Mouse (Mus musculus) erythroblast, adult 5-6 weeks (primary cell): ENCODE data around the gene March1. TPM values are rescaled to one million over a fixed set of nuclear protein-coding genes. Genes with fewer than 3 reads are reported as not detected.
"Not testable (repeated sequence)": the region's sequence is repeated elsewhere in the genome, so short reads cannot be mapped to it uniquely, and the experiment has no call there.

Source experiments
- ATAC-seq: replicated peaks from 2 replicates; pipeline ENCODE4 v1.8.0; 2016; ENCODE audit warnings: moderate number of reproducible peaks, mild to moderate bottlenecking, moderate TSS enrichment, inconsistent platforms; ENCODE audit not compliant: poor library complexity, low FRiP score, severe bottlenecking
- total RNA-seq, 2 experiments: library from RNA; stranded (forward) in 1 of 2; stranded (reverse) in 1 of 2; fragments of 150-400 nt in 1 of 2; fragments of 200-764, 138-1000 nt in 1 of 2; gene quantifications; 2 replicates each; pipeline versions ENCODE4 v1.2.3 to v1.2.4; 2015 to 2017; ENCODE audit warnings: low replicate concordance in 2 of 2

Gene March1
- total RNA-seq, 2 experiments from 2014 or later: 5.4 to 6.3 TPM

DNA sequence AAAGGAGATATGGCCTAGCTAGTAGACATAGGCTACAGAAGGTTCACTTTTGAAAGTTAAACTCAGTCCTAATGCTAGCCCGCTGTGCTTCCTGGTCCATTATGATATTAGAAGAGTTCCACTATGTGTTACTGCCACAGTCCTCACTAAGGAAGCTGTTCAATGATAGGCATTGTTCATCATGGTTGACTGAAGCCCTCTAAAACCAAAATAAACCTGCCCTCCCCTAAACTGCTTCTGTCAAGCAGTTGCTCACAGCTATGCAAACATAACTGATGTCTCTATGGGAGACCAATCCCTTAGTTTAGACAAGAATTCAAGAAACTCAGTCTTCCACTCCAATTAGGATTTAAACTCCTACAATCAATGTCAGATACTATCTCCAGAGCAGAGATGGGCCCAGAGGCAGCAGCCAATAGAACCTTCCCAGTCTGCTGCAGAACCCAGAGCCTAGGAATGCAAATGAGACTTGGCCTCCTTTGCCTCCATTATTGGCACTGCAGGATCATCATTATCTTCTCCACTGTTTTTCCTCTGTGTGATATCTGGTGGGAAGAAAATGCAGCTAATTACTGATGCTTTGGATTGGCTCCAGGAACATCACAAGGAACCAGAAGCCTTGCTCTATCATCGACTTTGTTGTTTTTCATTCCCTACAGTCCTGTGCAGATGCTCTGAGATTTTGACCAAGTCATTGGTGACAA, 787.2 kb downstream of the March1 start:
- no peak for ATAC-seq

DNA sequence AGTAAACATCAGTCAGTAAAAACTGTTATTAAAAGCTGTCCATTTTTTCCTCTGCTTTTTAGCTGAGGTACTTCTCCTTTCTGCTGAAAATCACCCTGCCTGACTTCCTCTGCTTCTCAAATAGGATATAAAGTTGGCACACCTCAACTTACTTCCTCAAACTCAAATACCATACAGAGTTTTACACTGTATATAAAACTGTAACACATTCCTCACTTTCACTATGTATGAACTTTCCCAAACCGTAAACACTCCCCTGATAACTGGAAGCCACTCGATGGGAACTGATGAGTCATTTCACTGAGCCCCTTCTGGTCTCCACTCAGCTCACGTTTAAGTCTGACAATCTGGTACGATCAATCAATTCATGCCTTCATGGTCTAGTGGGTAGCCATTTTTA, 788.1 kb downstream of the March1 start:
- not testable (repeated sequence) for ATAC-seq

DNA sequence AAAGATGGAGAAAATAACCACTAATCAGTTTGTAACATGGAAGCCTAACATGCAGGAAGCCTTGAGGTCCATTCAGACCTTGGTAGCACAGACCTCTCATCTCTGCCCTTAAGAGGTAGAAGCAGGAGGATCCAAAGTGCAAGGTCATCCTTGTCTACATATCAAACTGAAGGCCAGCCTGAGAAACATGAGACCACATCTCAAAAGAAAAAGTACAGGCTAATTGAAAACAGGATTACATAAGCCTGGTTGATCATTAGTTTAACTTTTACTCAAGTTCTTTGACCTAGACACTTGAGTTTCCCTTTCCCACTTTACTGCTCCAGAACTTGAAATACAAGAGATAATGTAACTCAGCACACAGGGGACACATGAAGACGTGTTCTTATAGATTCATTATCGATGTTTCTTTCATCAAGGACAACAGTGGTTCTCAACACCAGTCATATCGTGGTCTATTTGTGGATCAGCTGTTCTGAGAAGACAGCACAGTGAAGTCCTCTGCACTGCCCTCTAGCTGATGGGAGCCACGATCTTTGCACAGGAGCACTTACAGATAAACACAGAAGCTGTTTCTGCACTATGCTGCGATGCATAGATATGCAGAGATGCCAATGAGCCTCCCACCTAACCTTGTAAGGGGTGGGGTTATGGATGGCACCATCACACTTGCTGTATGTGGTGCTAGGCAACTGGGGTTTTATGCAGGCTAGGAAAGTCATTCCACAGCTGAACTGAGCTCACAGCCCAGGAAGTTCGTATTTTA, 789.1 kb downstream of the March1 start:
- ATAC-seq: no peak

GRCm38 (mm10) chr8:66410080-66410615, 792.4 kb downstream of the March1 start:
- no peak for ATAC-seq

DNA sequence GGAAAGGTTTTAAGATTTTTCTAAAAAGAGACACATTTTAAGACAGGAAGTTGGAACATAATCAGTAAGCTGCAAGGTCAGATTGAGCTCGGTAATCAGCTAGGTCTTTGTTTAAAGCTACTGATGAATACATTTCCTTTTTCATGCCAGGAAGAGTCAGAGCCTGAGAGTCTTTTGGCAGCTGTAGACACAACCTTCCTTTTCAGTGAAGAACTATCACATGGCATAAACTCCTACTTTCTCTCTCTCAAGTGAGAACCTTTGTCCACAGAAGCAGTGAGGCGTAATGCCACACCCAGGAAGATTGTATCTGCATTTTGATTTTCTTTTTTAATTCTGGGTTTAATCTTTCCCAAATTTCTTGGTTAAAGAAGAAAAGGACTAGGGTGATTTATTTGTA, 795.4 kb downstream of the March1 start:
- no peak for ATAC-seq

DNA sequence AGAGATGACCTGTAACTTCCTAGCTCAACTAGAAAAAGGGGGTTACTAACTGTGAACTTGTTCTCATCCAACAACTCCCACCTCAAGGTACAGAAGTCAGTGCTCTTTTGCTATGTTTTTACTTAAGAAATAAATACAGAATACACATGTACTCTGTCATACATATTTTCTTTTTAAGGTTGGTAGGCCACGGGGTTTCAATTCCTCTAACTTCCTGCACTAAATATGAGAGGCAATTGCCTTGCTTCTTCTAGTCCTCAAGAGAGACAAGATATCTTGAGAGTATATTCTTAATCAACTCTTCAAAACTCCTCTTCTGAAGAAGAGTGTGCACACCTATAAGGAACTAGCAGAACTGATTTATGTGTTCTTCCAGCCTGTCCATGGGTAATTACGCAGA, 797.5 kb downstream of the March1 start:
- no peak for ATAC-seq

- ATAC-seq: not testable (repeated sequence)
Observed at GRCm38 (mm10) chr8:66417591-66417990, 799.9 kb downstream of the March1 start.

- no peak for ATAC-seq
Observed at GRCm38 (mm10) chr8:66430639-66431038, 812.9 kb downstream of the March1 start.

DNA sequence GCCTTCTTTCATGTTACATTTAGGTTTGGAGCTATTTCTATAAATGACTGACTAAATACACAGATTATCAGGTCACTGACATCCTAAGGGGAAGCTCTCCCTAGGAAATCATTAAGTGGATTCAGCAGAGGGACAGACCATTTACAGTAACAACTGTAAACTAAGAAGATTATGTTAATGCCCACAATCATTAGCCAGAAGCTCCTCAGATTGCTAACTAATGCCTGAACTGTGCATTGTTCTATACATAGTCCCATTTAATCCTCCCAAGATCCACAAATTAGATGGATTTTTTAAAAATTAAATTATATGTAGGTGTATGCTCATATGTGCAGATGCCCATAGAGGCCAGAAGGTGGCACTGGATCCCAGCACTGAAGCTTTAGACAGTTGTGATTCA, 815.9 kb downstream of the March1 start:
- ATAC-seq: no peak

DNA sequence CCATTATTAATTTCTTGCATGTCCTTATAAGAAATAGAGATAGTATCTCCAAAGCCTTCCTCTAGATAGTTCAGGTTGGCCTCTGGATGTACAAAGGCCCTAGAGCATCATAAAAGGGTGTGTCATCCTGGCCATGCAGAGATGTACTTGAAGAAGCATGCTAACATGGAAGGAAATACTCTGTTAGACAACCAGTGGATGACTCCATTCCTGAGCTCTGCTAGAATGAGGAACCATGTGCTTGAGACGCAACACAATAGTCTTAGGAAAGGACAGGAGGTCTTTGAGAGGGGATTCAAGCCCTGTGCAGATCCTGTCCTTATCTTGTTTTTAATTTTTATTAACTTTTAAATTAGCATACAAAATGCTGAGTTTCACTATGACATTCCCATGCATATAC, 819.1 kb downstream of the March1 start:
- ATAC-seq: no peak

DNA sequence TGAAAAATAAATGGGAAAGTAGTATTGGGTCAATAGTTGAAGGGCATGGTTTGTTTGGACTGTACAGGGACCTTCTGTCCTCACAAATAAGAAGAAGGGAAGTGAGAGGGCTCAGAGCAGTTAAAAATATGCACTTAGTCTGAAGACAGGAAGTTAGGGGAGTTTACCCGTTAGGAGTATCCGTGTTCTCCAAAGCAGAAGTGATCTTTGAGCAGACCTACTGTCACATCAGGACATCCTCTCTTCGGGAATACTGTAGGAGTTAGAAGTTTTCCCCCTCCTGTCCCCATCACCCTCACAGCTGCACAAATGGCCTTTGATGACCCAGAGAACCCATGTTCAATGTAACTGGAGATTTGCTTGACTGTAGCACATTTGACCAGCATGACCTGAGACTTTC, 820.2 kb downstream of the March1 start:
- ATAC-seq: no peak

GRCm38 (mm10) chr8:66438468-66438867, 820.8 kb downstream of the March1 start:
- ATAC-seq: no peak

GRCm38 (mm10) chr8:66441123-66441522, 823.4 kb downstream of the March1 start:
- no peak for ATAC-seq

DNA sequence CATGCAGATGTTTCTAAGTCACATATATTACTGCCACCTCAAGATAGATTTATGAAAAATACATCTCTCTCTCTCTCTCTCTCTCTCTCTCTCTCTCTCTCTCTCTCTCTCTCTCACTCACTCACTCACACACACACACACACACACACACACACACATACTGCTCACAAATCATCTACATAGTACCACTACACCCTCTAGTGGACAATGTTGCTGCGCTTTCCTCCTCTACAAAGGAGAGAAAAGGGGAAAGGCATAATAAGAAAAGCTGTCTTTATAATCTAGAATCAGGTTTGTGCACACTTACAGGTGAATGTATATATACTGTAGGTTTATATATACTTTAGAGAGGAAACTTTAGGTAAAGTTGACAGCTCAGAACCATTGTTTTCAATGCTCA, 825.1 kb downstream of the March1 start:
- ATAC-seq: no peak

GRCm38 (mm10) chr8:66444141-66444540, 826.4 kb downstream of the March1 start:
- ATAC-seq: no peak

GRCm38 (mm10) chr8:66445351-66445750, 827.7 kb downstream of the March1 start:
- no peak for ATAC-seq

DNA sequence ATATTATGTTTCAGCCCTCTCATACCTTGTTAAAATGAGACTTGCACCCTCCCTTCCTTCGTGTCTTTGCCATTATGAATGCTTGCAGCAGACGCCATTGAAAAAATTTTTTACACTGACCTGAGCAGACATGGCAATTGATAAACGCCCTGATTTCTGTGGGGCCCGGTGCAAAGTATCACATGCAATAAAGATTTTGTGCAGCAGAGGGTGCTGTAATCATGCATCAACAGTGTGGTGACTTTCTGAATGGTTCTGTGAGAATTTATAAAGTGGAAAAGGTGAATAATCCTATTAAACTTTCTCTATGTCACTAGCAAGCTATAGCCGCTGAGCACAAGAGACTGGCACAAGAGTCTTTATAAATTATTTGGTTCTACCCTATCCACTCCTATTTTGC, 833.0 kb downstream of the March1 start:
- no peak for ATAC-seq

GRCm38 (mm10) chr8:66457057-66457456, 839.4 kb downstream of the March1 start:
- no peak for ATAC-seq

GRCm38 (mm10) chr8:66469821-66470220, 852.1 kb downstream of the March1 start:
- no peak for ATAC-seq

GRCm38 (mm10) chr8:66476880-66477279, 859.2 kb downstream of the March1 start:
- ATAC-seq: no peak

GRCm38 (mm10) chr8:66486084-66486763, 868.5 kb downstream of the March1 start, which contains the start of gene Tma16:
Gene Tma16 (minus strand): TSS chr8:66486530.
- ATAC-seq: peak; percentile 79
